Mouse (Mus musculus) liver, embryonic 14.5 days (tissue): ENCODE results near the gene 2310022B05Rik.

Source experiments
- CTCF ChIP-seq: IDR thresholded peaks from 2 replicates; pipeline ENCODE4 v1.5.1; 2016; ENCODE audit warnings: antibody characterized with exemption, low read depth, control low read depth
- EP300 ChIP-seq: IDR thresholded peaks from 2 replicates; pipeline ENCODE4 v1.6.1; 2016; ENCODE audit warnings: antibody characterized with exemption, low read depth

GRCm38 (mm10) chr8:124589393-124589792 lies 73.8 kb downstream of the 2310022B05Rik start:
- TF ChIP-seq CTCF (no peak), EP300 (no peak)
